Mouse (Mus musculus) thymus, adult 2 months (tissue): ENCODE measurements at regions not wholly inside any gene's neighbourhood (a gene's known extent, or its start where the extent isn't known, plus 50 kb on each side); places are given as distances from the start of the nearest gene placed in this dataset.

Source experiments
- CTCF ChIP-seq: fragments of 200-500 bp; IDR thresholded peaks from 2 replicates; pipeline ENCODE4 v1.5.1; 2012; ENCODE audit warnings: mild to moderate bottlenecking, control low read depth, low read length, moderate library complexity, borderline replicate concordance; ENCODE audit not compliant: control insufficient read depth, poor library complexity, insufficient read depth; ENCODE audit errors: extremely low read depth
- POLR2A ChIP-seq: fragments of 200-500 bp; IDR thresholded peaks from 2 replicates; pipeline ENCODE4 v1.6.1; 2012; ENCODE audit warnings: mild to moderate bottlenecking, low read length, control low read depth, moderate library complexity; ENCODE audit not compliant: control insufficient read depth, poor library complexity, insufficient read depth; ENCODE audit errors: extremely low read depth

- TF ChIP-seq CTCF: no peak
- no peak for TF ChIP-seq POLR2A
Measured at GRCm38 (mm10) chr2:51847556-51847955, 87.4 kb downstream of the Rbm43 start.
